Mouse (Mus musculus): ENCODE measurements at regions not wholly inside any gene's neighbourhood (a gene's known extent, or its start where the extent isn't known, plus 50 kb on each side); places are given as distances from the start of the nearest gene placed in this dataset.
A peak's percentile ranks its signal among the peaks of the same experiment; 100 is the strongest.

- intact Hi-C loops (cut with DNase I) = loop anchor here (2.0 to 5.0 kb wide), 2 partner anchors 542 to 628 kb away; partner anchors contain the start of gene Gpr158
- no peak for DNase-seq (ENCODE audit: low spot score in 2 of 2)
These were observed 318.4 kb upstream of the Myo3a start for GRCm38 (mm10) chr2:21908813-21909480.

DNA sequence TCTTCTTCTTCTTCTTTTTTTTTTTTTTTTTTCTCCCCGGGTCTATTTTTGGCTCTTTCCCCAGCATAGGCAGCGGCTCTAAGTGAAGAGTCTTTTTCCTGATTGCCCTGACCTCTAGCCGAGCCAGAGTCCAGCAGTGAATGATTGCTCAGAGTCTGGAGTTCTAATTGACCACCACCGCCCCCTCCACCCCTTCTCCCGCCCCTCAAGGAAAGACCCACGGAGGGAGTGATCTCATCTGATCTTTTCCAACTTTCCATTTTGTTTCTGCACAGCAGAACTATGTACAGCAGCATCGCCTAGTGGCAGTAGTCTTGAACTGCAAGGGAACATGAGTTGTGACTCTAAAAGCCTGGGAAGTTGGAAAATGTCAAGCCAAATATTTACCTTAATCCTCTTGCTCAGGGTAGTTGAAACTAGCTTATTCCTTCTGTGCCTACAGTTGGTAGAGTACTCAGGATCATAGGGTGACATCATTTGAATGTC, 317.8 kb upstream of the Myo3a start:
- intact Hi-C loops (cut with DNase I) = loop anchor here (2.0 to 5.0 kb wide), 2 partner anchors 542 to 629 kb away; partner anchors contain the start of gene Gpr158
- DNase-seq (ENCODE audit: low spot score in 2 of 2) = peak; percentile 84 to 86

- peak; percentile 91 to 96 for DNase-seq (ENCODE audit: low spot score in 2 of 2)
- intact Hi-C loops (cut with DNase I) = loop anchor here (5.0 kb wide), 1 partner anchor 706 kb away; no protein-coding TSS in a partner anchor
These were observed 309.3 kb upstream of the Myo3a start for GRCm38 (mm10) chr2:21917804-21918690.

- intact Hi-C loops (cut with DNase I) = loop anchor here (5.0 kb wide), 1 partner anchor 707 kb away; no protein-coding TSS in a partner anchor
- DNase-seq (ENCODE audit: low spot score in 2 of 2) = no peak
These were observed 308.2 kb upstream of the Myo3a start for GRCm38 (mm10) chr2:21919091-21919490.

GRCm38 (mm10) chr2:21927656-21928055, 299.6 kb upstream of the Myo3a start:
- intact Hi-C loops (cut with DNase I) = no loop called here
- DNase-seq (ENCODE audit: low spot score in 2 of 2) = no peak

DNA sequence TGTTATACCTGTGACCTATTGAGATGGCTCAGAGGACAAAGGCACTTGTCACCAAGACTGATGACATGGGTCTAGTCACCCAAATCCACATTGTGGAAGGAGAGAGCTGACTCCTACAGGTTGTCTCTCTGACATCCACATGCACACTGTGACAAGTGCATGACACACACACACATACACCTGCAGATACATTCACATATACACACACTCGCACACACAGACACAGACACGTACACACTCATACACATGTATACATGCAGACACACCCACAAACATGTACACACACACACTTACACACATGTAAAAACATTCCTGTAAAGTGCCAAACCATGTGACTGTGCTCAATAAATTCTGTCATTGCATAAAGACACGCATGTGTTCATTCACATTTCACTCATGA, 287.3 kb upstream of the Myo3a start:
- intact Hi-C loops (cut with DNase I) = loop anchor here (5.0 kb wide), 2 partner anchors 782 to 922 kb away; no protein-coding TSS in a partner anchor
- DNase-seq (ENCODE audit: low spot score in 2 of 2) = no peak

- peak; percentile 68 to 77 for DNase-seq (ENCODE audit: low spot score in 2 of 2)
- intact Hi-C loops (cut with DNase I) = loop anchor here (5.0 kb wide), 2 partner anchors 781 to 921 kb away; no protein-coding TSS in a partner anchor
These were observed 286.4 kb upstream of the Myo3a start for GRCm38 (mm10) chr2:21940797-21941487.

- intact Hi-C loops (cut with DNase I) = loop anchor here (5.0 kb wide), 2 partner anchors 781 to 921 kb away; no protein-coding TSS in a partner anchor
- DNase-seq (ENCODE audit: low spot score in 2 of 2) = no peak
These were observed 285.8 kb upstream of the Myo3a start for GRCm38 (mm10) chr2:21941488-21942000.

DNA sequence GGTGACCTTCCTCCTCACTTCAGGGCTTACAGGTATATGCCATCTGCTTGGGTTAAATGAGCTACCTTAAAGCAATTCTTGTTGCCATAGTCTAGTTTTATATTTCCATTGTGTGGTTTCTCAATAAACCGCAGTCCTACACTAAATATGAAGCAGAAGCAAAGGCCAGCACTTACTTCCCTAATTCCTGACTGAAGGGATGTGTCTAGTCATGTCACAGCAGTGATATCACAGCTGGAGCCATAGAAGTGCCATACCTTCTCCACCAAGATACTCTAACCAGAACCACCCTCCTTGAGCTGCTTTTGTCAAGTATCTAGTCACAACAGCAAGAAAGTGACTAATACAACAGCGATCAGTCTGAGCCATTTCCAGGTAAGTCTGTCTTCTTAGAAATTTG, 283.6 kb upstream of the Myo3a start:
- intact Hi-C loops (cut with DNase I) = loop anchor here (5.0 kb wide), 2 partner anchors 779 to 919 kb away; no protein-coding TSS in a partner anchor
- no peak for DNase-seq (ENCODE audit: low spot score in 2 of 2)

GRCm38 (mm10) chr2:21946484-21946883, 280.8 kb upstream of the Myo3a start:
- intact Hi-C loops (cut with DNase I) = no loop called here
- no peak for DNase-seq (ENCODE audit: low spot score in 2 of 2)

- intact Hi-C loops (cut with DNase I) = no loop called here
- DNase-seq (ENCODE audit: low spot score in 2 of 2) = no peak
These were observed 276.0 kb upstream of the Myo3a start for GRCm38 (mm10) chr2:21951279-21951678.

DNA sequence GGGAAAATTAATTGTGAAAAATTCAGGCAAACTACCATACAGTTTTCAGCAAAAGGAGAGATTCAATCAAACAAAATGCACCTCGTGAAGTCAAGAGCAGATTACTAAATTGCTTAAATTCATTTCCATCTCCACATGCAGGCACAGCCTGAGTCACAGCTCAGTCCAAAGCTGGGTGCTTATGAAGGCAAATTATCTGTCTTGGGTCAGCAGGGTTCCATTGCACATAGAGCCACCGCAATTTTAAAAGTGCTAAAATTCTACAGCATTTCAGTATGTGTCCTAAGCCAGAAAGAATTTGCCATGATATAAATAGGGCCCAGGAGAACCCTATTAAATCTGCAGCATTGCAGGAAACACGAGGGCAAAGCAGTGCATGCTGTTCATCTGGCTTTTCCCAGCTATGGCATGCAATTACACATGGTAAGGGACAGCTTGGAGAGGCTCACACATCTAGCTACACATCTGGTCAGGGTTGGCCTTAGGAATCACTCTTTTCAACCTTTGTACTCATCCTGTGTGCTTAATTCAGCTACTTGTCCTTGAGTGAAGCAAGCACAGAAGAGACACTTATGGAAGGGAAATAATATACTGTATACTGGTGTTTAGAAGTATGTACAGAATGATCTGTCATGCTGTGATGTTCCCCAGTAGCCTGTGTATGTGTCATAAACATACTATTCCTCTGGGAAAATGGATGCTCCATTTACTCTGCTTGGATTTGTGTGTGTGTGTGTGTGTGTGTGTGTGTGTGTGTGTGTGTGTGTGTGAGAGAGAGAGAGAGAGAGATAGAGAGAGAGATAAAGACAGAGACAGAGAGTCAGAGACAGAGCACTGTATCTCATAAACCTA, 271.0 kb upstream of the Myo3a start:
- intact Hi-C loops (cut with DNase I) = loop anchor here (5.0 kb wide), 2 partner anchors 666 to 906 kb away; partner anchors contain the start of gene Gad2
- DNase-seq (ENCODE audit: low spot score in 2 of 2) = no peak

DNA sequence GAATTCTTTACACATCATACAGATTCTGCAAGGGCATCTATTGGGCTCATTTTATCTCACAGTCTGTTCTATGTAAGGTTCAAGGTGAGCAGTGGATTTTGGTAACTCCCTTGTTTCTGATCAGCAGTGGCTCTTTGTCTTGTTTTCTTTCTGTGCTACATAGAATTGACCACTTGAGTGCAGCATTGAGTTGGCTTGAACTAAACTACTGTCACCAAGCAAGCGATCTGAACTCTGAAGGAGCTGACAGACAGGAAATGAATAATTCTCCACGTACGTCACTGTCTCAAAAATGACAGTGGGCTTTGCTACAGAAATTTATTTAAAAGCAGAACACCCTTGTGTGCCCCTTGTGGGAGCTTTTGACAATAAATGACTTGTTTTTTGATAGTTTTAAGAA, 268.9 kb upstream of the Myo3a start:
- intact Hi-C loops (cut with DNase I) = loop anchor here (1.0 to 5.0 kb wide), 3 partner anchors 664 to 904 kb away; partner anchors contain the start of gene Gad2
- DNase-seq (ENCODE audit: low spot score in 2 of 2) = peak; percentile 70 to 73

DNA sequence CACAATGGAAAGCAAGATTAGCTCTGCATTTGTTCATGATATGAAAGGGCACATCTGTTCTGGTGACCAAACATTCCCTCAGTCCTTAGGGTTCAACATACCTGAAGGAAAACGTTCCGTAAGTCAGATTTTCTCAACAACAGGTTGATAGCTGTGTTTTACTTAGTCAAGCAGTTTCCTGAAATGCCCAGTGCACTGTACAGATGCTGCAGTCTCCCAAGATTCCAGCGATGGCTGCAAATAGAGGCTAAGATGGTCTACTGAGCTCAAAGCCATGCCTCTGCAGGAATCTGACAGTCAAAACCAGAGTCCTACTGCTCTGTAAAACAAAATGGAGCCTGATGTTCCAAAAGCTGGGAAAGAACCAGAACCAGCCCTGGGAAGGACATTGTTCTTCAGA, 268.5 kb upstream of the Myo3a start:
- DNase-seq (ENCODE audit: low spot score in 2 of 2) = no peak
- intact Hi-C loops (cut with DNase I) = loop anchor here (1.0 to 5.0 kb wide), 3 partner anchors 663 to 903 kb away; partner anchors contain the start of gene Gad2

GRCm38 (mm10) chr2:21963343-21964026, 263.8 kb upstream of the Myo3a start:
- intact Hi-C loops (cut with DNase I) = no loop called here
- DNase-seq (ENCODE audit: low spot score in 2 of 2) = no peak

DNA sequence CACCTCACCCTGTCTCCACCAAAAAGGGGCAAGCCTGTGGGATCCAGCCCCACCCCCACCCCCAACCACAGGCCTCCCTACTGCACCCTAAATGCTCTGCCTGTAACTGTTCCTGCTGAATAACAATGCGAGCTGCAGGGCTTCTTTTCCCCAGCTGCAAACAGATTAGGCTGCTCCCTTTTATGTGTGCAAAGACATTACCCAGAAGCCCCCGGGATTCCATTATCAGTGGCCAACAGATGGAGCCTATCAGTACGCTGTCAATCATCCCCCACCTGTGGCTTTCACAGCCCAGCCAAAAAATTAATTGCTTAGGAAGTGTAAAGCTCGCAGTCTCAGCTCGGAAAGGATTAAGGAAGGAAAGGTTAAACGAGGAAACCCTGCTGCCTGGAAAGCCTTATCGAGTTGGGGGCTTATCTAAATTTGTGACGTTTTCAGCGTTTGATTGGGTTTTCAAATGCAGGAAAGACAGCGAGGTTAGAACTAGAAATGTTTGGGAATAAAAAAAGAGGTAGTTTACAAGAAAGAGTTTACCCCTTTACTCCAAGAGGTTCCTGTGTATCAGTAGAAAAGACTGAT, 263.2 kb upstream of the Myo3a start:
- intact Hi-C loops (cut with DNase I) = no loop called here
- DNase-seq (ENCODE audit: low spot score in 2 of 2) = peak in 1 of 2 experiments; percentile 35

GRCm38 (mm10) chr2:21970774-21971406, 256.4 kb upstream of the Myo3a start:
- no peak for DNase-seq (ENCODE audit: low spot score in 2 of 2)
- intact Hi-C loops (cut with DNase I) = no loop called here

Data from left cerebral cortex, postnatal 14 days (tissue).